Mouse (Mus musculus): ENCODE results near the gene Mapk14. TPM values are rescaled to one million over a fixed set of nuclear protein-coding genes. Genes with fewer than 3 reads are reported as not detected.

Mapk14 gene
- total and polyA plus RNA-seq, 3 experiments = 22.6 to 59.8 (median 27.6) TPM

DNA sequence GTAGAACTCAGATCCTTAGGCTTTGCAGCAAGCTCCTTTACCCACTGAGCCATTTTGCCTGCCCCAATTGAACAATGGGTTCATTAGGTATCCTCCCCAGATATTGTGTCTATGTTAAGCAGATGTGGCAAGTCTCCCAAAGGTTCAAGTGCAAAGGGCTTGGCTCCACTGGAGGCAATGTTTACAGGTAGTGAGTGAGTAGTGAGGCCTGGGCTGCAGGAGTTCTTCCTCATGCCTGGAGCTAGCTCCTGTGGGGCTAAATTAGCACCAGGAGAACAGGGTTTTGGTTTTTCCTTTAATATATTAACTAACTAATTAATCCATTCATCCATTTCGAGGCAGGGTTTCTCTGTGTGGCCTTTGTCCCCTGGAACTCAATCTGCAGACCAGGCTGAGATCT lies 7.5 kb upstream of the Mapk14 start:
- H3K79me2 ChIP-seq (replicated peaks; ENCODE audit: control insufficient read depth, extremely low read depth, insufficient read depth, poor library complexity, severe bottlenecking) = no peaks in the 10 kb centered on the region
- no peak overlapping the region for H3K4me2 ChIP-seq (ENCODE audit: insufficient read depth, low read depth, poor library complexity, severe bottlenecking)
- no peak overlapping the region for H3K9ac ChIP-seq (ENCODE audit: insufficient read depth, low read depth)
- no peaks in the 10 kb centered on the region for H3K27me3 ChIP-seq (replicated peaks)
- H3K36me3 ChIP-seq (replicated peaks in 1 of 2; ENCODE audit: control insufficient read depth in 1 of 2, insufficient read depth in 1 of 2, low read length in 1 of 2) = no peaks in the 10 kb centered on the region
- no peaks in the 10 kb centered on the region for H3K4me1 ChIP-seq (ENCODE audit: control insufficient read depth in 1 of 2, insufficient read depth in 2 of 2)
- in situ Hi-C loops (cut with MboI; ENCODE audit: low pct_ligation_motif_present, low pct_unique_long_range_greater_than_20kb, low sequenced_read_pairs) (no loop called here), dilution Hi-C loops (cut with MboI; ENCODE audit: extremely low pct_ligation_motif_present, extremely low pct_unique_long_range_greater_than_20kb, low sequenced_read_pairs) (no loop called here)
- TF ChIP-seq ZNF384 (IDR thresholded peaks at IDR 0.05; ENCODE audit: low read depth, low read length) (no peak), MAX (IDR thresholded peaks at IDR 0.05; ENCODE audit: low read length) (no peak), ZKSCAN1 (IDR thresholded peaks at IDR 0.05; ENCODE audit: borderline replicate concordance, low read depth, low read length) (no peak), ELF1 (IDR thresholded peaks at IDR 0.05; ENCODE audit: low read depth, low read length) (no peak), HCFC1 (IDR thresholded peaks at IDR 0.05; ENCODE audit: low read depth, low read length) (no peak), MYC (IDR thresholded peaks at IDR 0.05; ENCODE audit: low read depth, low read length) (no peak), EP300 (IDR thresholded peaks at IDR 0.05; ENCODE audit: low read length) (no peak), SIN3A (IDR thresholded peaks at IDR 0.05; ENCODE audit: low read length) (no peak)
- peaks cover under 1% of the 10 kb centered on the region for H3K9me3 ChIP-seq (replicated peaks; ENCODE audit: low read length)
- no peak overlapping the region for H3K27ac ChIP-seq (ENCODE audit: insufficient read depth, low read depth)
- H3K4me3 ChIP-seq (replicated peaks in 1 of 3; ENCODE audit: low read depth in 2 of 3, low read length in 2 of 3, poor library complexity in 1 of 3) = no peak overlapping the region
- no peak for DNase-seq (ENCODE audit: extremely low read depth)

DNA sequence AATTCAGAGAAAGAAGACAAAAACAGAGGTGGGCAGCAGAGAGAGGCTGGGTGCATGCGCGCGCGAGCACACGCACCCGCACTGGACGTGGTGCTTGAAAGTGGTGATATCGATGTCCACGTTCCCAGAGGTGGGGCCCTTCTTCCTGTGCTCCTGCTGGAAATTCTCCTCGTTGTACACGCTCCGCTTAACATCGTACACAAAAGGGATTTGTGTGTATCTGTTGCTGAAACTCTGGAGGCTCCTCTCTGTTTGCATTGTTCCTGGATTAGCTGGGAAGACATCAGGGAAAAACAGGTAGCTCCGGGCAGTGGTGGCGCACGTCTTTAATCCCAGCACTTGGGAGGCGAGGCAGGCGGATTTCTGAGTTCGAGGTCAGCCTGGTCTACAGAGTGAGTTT lies 6.5 kb upstream of the Mapk14 start:
- H3K4me2 ChIP-seq (ENCODE audit: insufficient read depth, low read depth, poor library complexity, severe bottlenecking) = no peak overlapping the region
- TF ChIP-seq POLR2A (IDR thresholded peaks at IDR 0.05; ENCODE audit: low read depth, low read length) (no peak), EP300 (IDR thresholded peaks at IDR 0.05; ENCODE audit: low read length) (no peak), KAT2A (IDR thresholded peaks at IDR 0.05; ENCODE audit: insufficient replicate concordance, low read length) (no peak), ELF1 (IDR thresholded peaks at IDR 0.05; ENCODE audit: low read depth, low read length) (no peak), MYC (IDR thresholded peaks at IDR 0.05; ENCODE audit: low read depth, low read length) (no peak), NELFE (IDR thresholded peaks at IDR 0.05; ENCODE audit: low read depth, low read length) (no peak), MEF2A (IDR thresholded peaks at IDR 0.05; ENCODE audit: borderline replicate concordance, low read depth, low read length) (no peak)
- no peaks in the 10 kb centered on the region for H3K36me3 ChIP-seq (replicated peaks in 1 of 2; ENCODE audit: control insufficient read depth in 1 of 2, insufficient read depth in 1 of 2, low read length in 1 of 2)
- no peak overlapping the region for H3K9ac ChIP-seq (ENCODE audit: insufficient read depth, low read depth)
- dilution Hi-C loops (cut with MboI; ENCODE audit: extremely low pct_ligation_motif_present, extremely low pct_unique_long_range_greater_than_20kb, low sequenced_read_pairs) (no loop called here), in situ Hi-C loops (cut with MboI; ENCODE audit: low pct_ligation_motif_present, low pct_unique_long_range_greater_than_20kb, low sequenced_read_pairs) (no loop called here)
- no peak for DNase-seq (ENCODE audit: extremely low read depth)
- no peak overlapping the region for H3K4me3 ChIP-seq (replicated peaks in 1 of 3; ENCODE audit: low read depth in 2 of 3, low read length in 2 of 3, poor library complexity in 1 of 3)
- H3K79me2 ChIP-seq (replicated peaks; ENCODE audit: control insufficient read depth, extremely low read depth, insufficient read depth, poor library complexity, severe bottlenecking) = no peaks in the 10 kb centered on the region
- no peak overlapping the region for H3K27ac ChIP-seq (ENCODE audit: insufficient read depth, low read depth)
- no peaks in the 10 kb centered on the region for H3K4me1 ChIP-seq (ENCODE audit: control insufficient read depth in 1 of 2, insufficient read depth in 2 of 2)
- no peaks in the 10 kb centered on the region for H3K27me3 ChIP-seq (replicated peaks)
- H3K9me3 ChIP-seq (replicated peaks; ENCODE audit: low read length) = no peaks in the 10 kb centered on the region

DNA sequence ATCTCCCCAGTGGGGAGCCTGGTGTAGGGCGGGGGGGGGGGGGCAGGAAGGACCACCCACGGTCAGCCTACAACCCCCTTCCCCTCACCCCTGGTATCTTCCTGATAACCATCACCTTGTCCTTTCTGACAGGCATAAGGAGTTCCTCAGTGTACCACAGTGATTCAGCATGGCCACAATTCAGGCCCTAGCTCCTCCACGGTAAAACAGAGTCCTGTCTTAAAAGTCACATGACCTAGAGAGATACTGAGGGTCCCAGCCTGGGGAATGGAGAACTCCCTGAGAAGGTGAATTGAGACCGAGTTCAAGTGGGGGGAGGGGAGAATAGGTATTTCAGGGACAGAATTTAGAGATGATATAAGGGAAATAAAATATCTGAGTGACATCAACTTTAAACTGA lies 3.8 kb upstream of the Mapk14 start:
- H3K4me2 ChIP-seq (ENCODE audit: insufficient read depth, low read depth, poor library complexity, severe bottlenecking) = no peak overlapping the region
- no peak for TF ChIP-seq ZMIZ1 (IDR thresholded peaks at IDR 0.05; ENCODE audit: low read depth, low read length)
- TF ChIP-seq ETS1 (conservative IDR thresholded peaks at IDR 0.05; ENCODE audit: low read depth, low read length) = no peak
- TF ChIP-seq KAT2A (IDR thresholded peaks at IDR 0.05; ENCODE audit: insufficient replicate concordance, low read length) = no peak
- no peak for TF ChIP-seq NELFE (IDR thresholded peaks at IDR 0.05; ENCODE audit: low read depth, low read length)
- no peak for TF ChIP-seq MAFK (IDR thresholded peaks at IDR 0.05; ENCODE audit: insufficient replicate concordance, low read length)
- no peak for TF ChIP-seq CHD1 (IDR thresholded peaks at IDR 0.05; ENCODE audit: low read depth, low read length)
- no peak for TF ChIP-seq MEF2A (IDR thresholded peaks at IDR 0.05; ENCODE audit: borderline replicate concordance, low read depth, low read length)
- TF ChIP-seq ZKSCAN1 (IDR thresholded peaks at IDR 0.05; ENCODE audit: borderline replicate concordance, low read depth, low read length) = no peak
- TF ChIP-seq JUND (conservative IDR thresholded peaks at IDR 0.05; ENCODE audit: low read depth, low read length) = no peak
- no peak for TF ChIP-seq POLR2A (IDR thresholded peaks at IDR 0.05; ENCODE audit: low read depth, low read length)
- TF ChIP-seq PAX5 (IDR thresholded peaks at IDR 0.05; ENCODE audit: low read length) = no peak
- TF ChIP-seq JUN (IDR thresholded peaks at IDR 0.05; ENCODE audit: insufficient read depth, low read depth, low read length) = no peak
- TF ChIP-seq GABPA (IDR thresholded peaks at IDR 0.05; ENCODE audit: insufficient replicate concordance, low read depth, low read length) = no peak
- no peak for TF ChIP-seq E2F4 (IDR thresholded peaks at IDR 0.05; ENCODE audit: insufficient replicate concordance, low read depth, low read length)
- TF ChIP-seq UBTF (IDR thresholded peaks at IDR 0.05; ENCODE audit: low read depth, low read length) = no peak
- no peak for TF ChIP-seq MYC (IDR thresholded peaks at IDR 0.05; ENCODE audit: low read depth, low read length)
- no peak for TF ChIP-seq EP300 (IDR thresholded peaks at IDR 0.05; ENCODE audit: low read length)
- no peak for TF ChIP-seq MXI1 (IDR thresholded peaks at IDR 0.05; ENCODE audit: low read depth, low read length)
- H3K27ac ChIP-seq (ENCODE audit: insufficient read depth, low read depth) = no peak overlapping the region
- H3K79me2 ChIP-seq (replicated peaks; ENCODE audit: control insufficient read depth, extremely low read depth, insufficient read depth, poor library complexity, severe bottlenecking) = peaks cover 8% of the 10 kb centered on the region; the same call in 1 of the 2 replicates
- no peaks in the 10 kb centered on the region for H3K36me3 ChIP-seq (replicated peaks in 1 of 2; ENCODE audit: control insufficient read depth in 1 of 2, insufficient read depth in 1 of 2, low read length in 1 of 2)
- H3K4me3 ChIP-seq (replicated peaks in 1 of 3; ENCODE audit: low read depth in 2 of 3, low read length in 2 of 3, poor library complexity in 1 of 3) = no peak overlapping the region
- no peaks in the 10 kb centered on the region for H3K9me3 ChIP-seq (replicated peaks; ENCODE audit: low read length)
- in situ Hi-C loops (cut with MboI; ENCODE audit: low pct_ligation_motif_present, low pct_unique_long_range_greater_than_20kb, low sequenced_read_pairs) (no loop called here), dilution Hi-C loops (cut with MboI; ENCODE audit: extremely low pct_ligation_motif_present, extremely low pct_unique_long_range_greater_than_20kb, low sequenced_read_pairs) (no loop called here)
- H3K9ac ChIP-seq (ENCODE audit: insufficient read depth, low read depth) = no peak overlapping the region
- no peaks in the 10 kb centered on the region for H3K27me3 ChIP-seq (replicated peaks)
- no peak for DNase-seq (ENCODE audit: extremely low read depth)
- peaks cover 0 to 3% of the 10 kb centered on the region in 2 experiments; a peak in 2 of 4 replicates for H3K4me1 ChIP-seq (ENCODE audit: control insufficient read depth in 1 of 2, insufficient read depth in 2 of 2)

Measured in CH12.LX (cell line).